Mouse (Mus musculus): ENCODE results near the gene Whrn. TPM values are rescaled to one million over a fixed set of nuclear protein-coding genes. Genes with fewer than 3 reads are reported as not detected.

The Whrn gene
- 10 to 100 TPM; 23.8 to 29.4 TPM for total RNA-seq (2021)
- long read RNA-seq, full-length matches to known transcripts: 3 of 7 reads
- long read RNA-seq, partial matches to known transcripts: 2 of 7 reads
- long read RNA-seq, other reads (novel, unspliced or antisense): 2 of 7 reads

DNA sequence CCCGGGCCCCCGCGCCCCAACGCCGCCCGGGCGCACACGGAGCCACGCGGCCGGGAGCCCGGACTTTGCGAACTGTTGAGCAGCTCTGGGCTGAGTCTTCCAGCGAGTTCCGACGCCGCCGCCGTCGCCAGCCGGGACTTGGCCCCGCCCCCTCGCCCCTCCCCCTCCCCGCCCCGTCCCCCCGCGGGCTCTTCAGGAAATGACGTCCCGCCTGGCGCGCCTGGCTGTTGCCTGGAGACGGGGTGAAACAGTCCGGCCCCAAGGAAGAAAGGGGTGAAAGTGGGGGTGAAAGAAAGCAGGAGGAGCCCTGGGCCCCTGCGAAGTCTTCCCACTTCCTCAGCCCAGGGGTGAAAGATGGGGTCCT lies at the start of gene Whrn:
Gene Whrn (minus strand): TSS at position 77 of the 364 bp plus-strand sequence.
- peak; percentile 65 to 75 for DNase-seq (ENCODE audit: low spot score in 2 of 2)

DNA sequence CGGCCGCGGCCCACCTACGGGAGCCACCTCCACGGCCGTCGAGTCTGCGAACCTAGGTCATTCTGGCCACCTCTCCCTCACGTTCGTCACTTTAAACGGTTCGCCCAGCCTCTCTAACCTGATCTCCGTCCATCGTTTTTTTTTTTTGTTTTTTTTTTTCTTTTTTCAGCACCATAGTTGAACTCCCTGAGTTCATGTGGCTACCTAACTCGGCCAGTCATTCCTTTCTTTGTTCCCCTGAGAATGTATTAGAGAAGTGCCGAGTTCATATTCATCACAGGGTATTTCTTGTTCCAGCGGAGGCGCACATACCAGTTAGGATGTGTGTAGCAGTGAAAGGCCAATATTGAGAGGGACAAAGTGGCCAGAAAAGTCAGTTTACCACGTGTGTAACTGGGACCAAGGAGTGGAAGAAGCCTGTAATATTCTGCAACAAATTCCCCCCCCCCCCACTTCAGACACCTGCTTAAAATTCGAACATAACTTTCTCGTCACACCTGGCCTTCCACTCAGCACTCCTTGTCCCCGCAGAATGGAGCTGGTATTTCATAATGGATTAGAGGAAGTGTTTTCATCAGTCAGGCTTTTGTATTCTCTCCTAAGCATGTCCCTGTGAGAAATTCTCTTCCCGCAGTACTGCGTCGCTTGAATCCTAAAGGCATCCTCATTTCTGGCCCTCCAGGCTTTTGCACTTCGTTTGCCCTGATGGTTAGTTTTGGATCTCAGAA lies 49.6 kb upstream of the Whrn start:
- no peak for DNase-seq (ENCODE audit: low spot score in 2 of 2)

DNA sequence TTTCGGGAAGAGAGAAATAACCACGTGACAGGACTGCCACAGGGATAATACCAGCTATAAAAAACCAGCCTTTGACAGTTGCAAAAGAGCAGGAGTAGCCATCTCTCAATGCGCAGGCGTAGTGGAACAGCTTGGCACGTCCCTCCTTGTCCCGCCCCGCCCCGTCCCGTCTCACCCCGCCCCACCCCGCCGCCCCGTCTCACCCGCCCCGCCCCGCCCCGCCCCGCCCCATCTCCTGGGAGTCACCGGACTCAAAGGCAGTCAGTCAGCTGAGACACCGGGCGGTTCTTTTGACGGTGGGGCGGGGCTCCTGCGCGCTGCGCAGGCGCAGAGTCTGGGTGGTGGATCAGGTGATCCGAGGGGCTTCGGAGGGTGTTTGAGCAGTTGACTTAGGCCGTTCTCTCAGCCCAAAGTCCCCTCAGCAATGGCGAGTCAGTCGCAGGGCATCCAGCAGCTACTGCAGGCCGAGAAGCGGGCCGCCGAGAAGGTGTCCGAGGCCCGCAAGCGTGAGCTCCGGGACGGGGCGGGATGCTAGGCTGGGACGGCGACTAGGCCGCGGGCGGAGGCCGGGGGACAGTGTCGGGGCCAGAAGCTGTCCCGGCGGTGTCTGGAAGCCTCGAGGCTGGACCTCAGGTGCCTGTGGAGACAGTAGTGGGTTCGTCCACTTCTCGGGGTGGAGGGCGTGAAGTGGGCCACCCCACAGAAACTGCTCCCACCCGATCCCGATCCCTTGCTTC lies 48.9 kb upstream of the Whrn start, which contains the start of gene Atp6v1g1:
Gene Atp6v1g1 (plus strand): TSS at position 279 of the 737 bp plus-strand sequence.
- peak; percentile 91 to 95 for DNase-seq (ENCODE audit: low spot score in 2 of 2)

DNA sequence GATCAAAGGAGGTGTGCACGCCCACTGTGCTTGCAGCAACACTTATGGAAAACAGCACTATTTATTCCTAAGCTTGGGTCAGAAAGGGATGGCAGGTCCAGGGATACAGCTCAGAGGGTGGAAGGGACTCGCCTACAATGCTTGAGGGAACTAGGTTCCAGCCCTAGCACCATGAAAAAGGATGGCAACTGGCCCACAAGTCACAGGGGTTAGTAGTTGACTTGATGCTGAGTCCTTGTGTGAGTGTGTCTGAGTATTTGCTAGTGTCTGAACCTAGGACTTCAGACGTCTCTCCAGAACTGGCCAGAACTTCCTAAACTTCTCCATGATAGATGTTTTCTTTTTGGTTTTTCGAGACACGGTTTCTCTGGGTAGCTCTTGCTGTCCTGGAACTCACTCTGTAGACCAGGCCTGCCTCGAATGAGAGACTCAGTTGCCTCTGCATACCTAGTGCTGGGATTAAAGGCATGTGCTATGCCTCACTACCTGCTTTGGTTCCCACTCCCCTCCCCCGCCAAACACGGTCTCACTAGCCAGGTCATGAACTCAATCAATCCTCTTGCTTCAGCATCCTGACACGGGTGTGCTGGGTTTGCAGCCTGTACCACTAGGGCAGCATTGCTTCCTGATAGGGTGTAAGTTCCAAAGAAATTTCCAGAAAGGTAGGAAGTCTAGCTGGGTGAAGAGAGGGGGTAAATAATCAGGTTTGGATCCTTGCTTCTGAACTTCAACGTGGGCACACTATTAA lies 48.1 kb upstream of the Whrn start:
- peak; percentile 41 to 53 for DNase-seq (ENCODE audit: low spot score in 2 of 2)

DNA sequence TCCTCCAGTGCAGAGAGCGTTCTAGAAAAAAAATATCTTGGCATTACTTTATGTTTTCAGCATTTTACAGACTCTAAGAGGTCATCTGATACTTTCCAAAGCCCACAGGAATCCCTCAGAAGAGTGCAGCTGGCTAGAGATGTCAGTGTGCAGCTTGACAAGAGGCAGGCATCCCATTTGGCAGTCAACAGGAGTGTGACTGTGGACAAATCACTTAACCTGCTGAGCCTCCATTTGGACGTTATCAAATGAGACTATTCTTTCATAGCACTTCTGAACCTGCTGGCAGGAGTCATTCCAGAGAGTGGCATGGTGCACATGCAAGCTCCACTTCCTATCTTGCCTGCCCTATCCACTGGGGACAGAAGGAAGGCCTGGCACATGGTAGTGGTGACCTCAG lies 46.4 kb upstream of the Whrn start:
- DNase-seq (ENCODE audit: low spot score in 2 of 2): no peak

DNA sequence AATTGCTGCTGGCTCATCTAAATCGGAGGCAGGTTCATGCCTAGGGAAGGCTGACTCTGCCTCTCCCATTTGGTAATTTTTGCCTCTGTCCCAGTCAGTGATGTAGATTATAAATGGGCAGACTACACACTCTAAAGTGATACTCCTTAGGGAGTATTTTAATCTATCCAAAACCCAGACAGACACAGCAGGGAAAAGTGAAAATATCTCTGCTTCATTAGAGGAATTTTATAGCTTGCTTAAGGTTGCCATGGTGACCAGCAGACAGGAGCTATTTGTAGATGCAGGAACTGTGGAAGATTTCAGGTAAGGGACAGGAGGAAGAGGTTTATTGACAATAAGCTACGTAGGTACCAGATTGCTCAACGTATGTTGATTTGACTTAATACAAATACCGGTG lies 41.8 kb upstream of the Whrn start:
- DNase-seq (ENCODE audit: low spot score in 2 of 2): no peak

DNA sequence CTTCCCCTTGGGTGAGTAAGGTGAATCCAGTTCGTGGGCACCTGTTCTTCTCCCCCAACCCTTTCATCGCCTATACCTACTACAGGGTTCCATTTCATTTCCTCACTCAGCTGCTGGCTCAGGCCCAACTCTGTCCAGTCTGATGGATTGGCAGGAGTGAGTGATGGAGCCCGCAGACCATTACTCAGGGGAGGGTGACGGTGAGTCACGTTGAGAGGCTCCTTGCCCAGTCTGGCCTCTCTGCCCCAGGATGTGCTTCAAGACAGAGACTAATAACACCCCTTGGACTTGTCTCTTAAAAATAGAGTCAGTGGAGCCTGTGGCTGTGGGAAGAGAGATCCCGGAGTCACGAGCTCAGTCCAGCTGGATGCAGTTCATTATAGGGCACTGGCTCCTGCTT lies 34.6 kb upstream of the Whrn start:
- no peak for DNase-seq (ENCODE audit: low spot score in 2 of 2)

DNA sequence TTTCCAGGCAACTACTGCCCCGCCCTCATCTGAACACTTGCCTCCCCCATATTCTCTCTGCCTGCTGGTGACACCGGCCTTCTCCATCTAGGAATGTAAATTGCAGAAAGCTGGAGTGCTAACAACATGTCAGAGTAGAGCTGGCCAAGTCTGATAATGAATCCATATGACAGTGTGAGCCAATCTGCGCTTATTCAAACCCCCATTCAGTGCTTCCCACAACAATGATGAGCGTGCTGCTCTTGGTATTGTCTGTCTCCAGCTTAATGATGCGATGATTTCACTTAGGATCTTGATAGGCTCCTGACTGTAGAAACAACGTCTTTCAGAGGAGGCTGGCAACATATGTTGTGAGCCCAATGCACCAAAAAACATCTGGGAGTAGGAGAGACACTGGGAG lies 33.2 kb upstream of the Whrn start:
- peak; percentile 49 to 52 for DNase-seq (ENCODE audit: low spot score in 2 of 2)

DNA sequence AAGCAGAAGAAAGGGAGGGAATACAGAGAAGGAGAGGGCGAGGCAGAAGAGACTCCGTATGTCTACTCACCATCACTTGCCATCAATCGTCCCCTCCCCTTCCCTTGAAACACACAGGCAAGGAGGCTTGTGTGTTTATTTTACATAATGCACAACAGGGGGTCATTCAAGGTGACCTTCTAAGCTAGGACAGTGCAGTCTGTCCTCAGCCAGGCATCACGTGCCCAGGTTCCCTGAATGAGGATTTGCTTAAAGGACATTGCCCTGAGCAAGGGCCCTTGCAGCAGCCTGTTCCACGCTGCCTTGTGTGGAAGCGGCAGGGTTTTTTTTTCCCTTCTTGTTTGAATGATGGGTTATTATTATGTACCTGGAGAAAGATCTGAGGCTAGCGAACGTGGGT lies 29.7 kb upstream of the Whrn start:
- no peak for DNase-seq (ENCODE audit: low spot score in 2 of 2)

DNA sequence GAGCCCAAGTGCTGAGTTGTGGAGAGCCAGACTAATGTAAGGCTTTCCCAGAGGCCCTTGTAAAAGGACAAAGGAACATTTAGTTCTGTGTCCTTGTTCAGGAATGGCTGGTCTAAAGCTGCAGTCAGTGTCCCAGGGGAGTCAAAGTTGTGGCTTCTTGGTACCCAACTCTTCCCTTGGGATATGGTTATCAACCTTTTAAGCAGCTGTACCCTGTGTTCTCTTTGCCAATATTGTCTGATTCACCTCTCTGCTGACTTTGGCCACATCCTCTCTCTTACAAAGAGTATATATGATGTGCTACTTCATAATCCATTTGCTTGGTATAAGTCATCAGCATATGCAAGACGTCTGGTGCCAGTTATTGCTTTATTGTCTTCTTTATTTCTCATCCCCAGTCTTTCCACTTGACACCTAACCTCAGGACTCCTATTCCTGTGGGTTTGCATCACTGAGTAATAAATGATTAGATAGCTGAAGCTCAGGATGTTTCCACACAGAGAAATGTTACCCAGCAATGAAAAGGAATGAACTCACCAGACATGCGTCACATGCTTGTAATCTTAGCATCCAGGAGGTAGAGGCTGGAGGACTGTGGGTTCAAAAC lies 26.1 kb upstream of the Whrn start:
- no peak for DNase-seq (ENCODE audit: low spot score in 2 of 2)

DNA sequence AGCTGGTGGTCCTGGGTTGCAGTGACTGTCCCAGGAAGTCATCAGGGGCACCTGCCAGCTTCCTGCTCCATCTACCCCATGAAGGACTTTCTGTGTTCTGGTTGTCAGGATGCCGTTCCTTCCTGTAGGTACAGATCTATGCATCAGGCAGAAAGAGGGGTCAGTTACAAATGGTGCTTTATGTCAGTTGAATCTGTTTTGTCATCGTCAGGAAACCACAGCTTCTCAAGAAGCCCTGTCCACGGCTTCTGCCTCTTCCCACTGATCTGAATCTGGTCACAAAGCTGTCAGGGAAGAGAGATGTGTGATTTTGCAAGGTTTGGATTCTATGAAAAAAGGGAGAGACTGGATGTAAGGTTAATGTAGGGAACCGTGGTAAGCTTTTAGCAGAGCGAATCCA lies 19.2 kb upstream of the Whrn start:
- no peak for DNase-seq (ENCODE audit: low spot score in 2 of 2)

DNA sequence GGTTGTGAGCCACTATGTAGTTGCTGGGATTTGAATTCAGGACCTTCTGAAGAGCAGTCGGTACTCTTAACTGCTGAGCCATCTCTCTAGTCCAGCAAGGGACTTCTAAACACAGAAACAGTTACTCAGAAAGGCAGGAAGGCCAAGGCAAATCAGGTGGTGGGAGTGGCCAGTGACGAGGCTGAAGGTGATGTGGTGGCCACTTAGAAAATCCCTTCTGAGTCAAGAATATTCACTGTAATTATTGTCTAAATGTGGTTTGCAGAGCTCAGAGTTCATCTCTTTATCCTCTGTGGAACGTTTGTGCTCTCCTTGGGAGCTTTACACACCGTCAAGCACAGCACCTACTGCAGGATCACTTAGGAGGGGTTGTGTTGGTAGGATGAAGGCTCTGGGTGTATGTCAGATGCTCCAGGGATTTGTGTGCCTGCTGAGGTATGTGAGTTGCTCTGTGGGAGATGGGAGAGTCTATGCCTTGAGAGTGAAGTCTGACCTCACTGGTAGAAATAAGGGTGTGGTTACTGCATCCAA lies 18.7 kb upstream of the Whrn start:
- no peak for DNase-seq (ENCODE audit: low spot score in 2 of 2)

DNA sequence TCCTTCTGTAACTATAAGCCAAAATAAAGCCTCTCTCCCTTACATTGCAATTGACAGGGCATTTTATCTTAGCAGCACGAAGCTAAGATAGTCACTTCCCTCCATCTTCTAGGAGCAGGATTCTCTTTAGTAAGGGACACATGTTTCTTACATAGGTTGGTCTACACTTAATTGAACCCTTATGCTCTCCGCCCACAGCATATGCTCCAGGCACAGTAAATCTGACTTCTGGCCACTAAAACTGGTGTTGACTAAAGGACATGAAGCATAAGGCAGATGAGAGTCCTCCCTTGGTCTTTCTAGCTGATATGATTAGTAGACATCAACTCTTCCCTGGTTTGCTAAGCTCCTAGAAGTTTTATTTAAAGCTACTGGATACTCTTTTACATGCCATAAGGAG lies 17.1 kb upstream of the Whrn start:
- DNase-seq (ENCODE audit: low spot score in 2 of 2): no peak

DNA sequence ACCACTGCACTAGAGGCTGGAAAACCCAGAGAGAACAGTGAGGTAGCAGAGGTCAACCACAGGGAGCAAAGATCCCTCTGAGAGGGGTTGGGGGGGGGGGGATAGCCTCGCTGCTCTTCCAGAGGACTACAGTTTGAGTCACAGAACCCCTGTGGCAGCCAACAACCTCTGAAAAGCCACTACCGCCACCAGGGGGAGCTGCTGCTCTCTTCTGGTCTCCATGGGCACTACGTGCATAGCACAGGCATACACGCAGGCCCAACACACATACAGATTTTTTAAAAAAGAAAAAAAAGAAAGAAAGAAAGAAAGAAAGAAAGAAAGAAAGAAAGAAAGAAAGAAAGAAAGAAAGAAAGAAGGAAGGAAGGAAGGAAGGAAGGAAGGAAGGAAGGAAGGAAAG lies 12.4 kb upstream of the Whrn start:
- peak; percentile 68 to 77 for DNase-seq (ENCODE audit: low spot score in 2 of 2)

DNA sequence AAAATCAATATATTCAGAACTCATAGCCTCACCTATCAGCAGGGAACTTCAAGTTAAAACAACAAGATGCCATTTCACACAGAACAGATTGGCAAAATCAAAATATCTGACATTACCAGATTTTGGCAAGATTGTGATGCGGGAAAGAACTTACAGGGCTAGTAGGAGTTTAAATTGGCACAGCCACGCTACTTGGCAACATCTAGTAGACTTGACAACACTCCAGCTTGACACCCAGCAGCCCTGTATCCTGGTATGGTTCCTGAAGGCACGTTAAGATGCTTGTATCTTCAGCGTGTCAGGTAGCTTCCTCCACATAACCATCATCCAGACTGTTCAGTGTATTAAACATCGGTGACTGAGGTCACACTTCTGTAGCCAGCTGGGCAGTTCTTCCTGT lies 11.7 kb upstream of the Whrn start:
- no peak for DNase-seq (ENCODE audit: low spot score in 2 of 2)

DNA sequence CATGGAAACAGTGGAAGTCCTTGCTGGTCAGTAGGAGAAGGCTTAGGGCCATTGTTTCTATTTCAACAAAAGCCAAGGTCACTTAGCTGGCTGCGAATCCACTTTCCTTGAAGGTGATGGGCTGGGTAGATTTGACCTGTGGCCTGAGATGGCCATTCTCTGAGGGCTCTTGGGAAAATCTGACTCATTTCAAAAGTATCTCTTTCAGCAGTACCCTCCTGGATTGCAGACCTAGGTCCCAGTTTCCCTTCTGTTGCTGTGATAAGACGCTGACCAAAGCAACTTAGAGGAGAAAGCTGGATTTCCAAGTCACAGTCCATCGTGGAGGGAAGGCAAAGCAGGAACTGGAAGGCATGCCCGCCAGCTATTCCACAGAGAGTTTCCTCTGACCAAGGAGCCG lies 8.2 kb upstream of the Whrn start:
- DNase-seq (ENCODE audit: low spot score in 2 of 2): no peak

DNA sequence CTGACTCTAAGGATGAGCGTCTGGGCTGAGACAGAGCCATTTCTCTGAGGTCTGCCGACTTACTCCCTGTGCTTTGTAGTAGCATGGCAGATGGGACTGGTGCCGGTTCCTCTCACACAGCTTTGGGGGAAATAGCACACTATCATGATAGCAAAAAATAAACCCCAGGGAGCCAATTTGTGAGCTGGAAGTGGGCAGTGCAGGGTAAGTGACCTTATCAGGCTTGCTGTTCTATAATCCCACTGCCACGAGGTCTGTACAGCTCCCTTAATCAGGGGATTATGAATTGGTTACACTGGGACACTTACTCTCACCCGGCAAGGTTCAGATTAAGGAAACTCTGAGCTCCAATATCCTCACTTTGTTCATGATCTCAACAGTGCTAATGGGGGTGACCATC lies 5.3 kb upstream of the Whrn start:
- no peak for DNase-seq (ENCODE audit: low spot score in 2 of 2)

DNA sequence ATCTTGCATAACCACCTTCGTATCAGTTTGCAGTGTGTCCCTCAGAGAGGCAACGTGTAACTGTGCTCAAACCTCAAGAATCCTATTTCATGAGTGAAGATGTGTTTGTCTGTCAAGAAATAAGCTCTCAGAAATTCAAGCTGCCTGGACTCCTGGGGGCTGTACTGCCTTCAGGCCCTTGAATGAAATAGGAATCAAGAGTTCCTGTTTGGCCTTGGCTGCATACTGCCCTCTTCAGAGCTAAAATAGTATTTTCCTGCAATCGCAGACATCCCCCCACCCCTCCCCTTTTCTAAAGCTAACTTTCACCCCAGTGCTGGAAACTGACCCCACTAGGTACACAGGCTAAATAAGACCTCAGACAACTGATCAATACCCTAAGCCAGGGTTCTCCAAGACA lies 2.6 kb upstream of the Whrn start:
- no peak for DNase-seq (ENCODE audit: low spot score in 2 of 2)

DNA sequence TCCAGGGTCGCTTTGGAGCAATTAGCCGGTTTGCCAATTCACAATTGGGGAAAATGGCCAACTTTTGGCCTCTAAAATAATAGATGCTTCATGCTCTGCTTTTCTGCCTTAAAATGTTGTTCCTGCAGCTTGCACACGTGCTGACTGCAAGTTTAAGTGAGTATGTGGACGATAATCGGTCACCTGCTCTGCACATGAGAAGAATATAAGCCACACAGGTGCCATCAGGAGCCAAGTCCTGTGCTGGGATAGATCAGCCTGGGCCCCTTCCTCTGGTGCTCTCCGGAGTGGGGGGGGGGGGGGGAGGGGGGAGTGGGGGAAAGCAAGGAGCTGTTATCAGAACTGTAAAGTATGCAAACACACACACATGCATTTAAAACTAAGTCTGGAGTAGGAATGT lies 521 bp upstream of the Whrn start:
- no peak for DNase-seq (ENCODE audit: low spot score in 2 of 2)

DNA sequence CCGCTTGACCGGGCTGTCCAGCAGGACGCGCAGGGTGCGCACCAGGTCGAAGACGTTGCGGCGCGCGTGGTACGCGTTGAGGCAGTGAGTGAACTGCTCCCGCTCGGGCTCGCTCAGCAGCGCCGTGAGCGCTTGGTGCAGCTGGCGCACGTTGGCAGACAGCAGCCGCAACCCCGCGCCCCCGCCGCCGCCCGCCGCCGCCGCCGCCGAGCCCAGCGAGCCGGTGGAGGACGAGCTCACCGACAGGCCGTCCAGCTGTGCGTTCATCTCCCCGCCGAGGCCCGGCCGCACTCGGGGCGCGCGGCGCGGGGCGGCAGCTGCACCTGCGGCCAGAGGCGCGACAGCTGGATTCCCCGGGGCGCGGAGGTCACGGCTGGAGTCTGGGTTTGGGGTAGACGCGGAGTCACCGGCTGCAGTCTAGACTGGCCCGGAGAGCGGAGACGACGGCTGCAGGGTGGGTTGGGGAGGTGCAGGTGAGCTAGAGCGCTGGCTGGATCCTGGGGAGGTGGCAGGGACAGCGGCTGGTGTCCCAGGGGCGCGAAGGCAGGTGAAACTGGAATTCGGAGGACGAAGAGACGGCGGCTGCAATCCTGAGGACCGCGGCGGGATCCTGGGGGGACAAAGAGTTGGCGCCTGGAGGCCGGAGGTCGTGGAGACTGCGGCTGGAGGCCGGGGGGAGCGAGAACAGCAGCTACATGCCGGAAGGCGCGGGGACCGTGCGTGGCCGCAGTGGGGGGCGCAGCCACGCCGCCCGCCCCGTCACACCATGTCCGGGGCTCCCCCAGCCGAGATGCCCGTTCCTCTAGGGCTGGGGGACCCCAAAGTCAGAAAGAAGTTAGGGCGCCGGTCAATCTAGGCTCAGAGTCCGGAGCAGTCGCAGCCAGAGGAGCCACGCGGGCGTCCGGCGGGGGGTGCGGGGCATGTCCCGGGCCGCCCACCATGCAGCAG lies 550 bp downstream of the Whrn start:
- DNase-seq (ENCODE audit: low spot score in 2 of 2): peak; percentile 37 to 54
